Mouse (Mus musculus): Measurements from ENCODE around the gene Rps3. TPM values are rescaled to one million over a fixed set of nuclear protein-coding genes. Genes with fewer than 3 reads are reported as not detected.
A peak's percentile ranks its signal among the peaks of the same experiment; 100 is the strongest.
"Not testable (repeated sequence)": the region's sequence is repeated elsewhere in the genome, so short reads cannot be mapped to it uniquely, and the experiment has no call there.

Gene Rps3
- polyA plus RNA-seq, 1 experiment from 2014 or later = 818 TPM

DNA sequence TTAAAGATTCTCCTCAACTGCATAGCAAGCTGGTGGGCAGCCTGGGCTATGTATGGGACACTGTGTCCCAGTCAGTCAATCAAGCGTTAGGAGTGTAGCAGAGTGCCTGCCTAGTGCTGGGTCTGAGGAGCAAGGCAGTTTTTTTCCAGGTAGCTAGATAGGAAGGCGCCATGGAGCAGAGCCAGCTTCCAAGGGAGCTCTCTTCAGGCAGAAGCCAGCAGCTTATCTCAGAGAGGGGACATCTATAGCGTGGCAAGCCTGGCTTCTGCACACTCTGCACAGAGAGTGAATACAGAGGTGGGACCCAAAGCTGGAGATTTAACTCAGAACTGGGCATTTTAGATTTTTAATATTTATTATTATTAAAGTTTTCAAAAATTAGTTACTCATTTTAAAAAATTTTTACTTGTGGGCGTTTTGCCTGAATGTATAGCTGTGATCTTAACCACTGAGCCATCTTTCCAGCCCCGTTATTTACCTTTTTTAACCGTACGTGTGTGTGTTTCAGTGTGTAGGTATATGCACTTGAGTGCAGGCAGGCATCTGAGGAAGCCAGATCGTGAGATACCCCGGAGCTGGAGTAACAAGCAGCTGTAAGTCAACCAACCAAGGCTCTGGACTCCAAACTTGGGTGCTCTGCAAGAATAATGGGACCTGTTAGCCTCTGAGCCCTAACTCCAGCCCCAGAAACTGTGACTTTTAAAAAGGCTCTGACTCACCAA lies 32.7 kb upstream of the Rps3 start:
- Histone ChIP-seq H3K9ac (ENCODE audit: low read length) (no peak overlapping the region), H3K36me3 (ENCODE audit: control insufficient read depth, insufficient read depth, low read length) (no peaks in the 10 kb centered on the region), H3K4me1 (replicated peaks; ENCODE audit: control insufficient read depth, insufficient read depth, low read length) (peaks cover 8% of the 10 kb centered on the region), H3K4me3 (ENCODE audit: low read length) (no peak overlapping the region), H3K27ac (ENCODE audit: low read length) (no peak overlapping the region), H3K4me2 (ENCODE audit: low read depth, low read length) (no peak overlapping the region), H3K27me3 (ENCODE audit: control insufficient read depth, insufficient read depth, low read depth, low read length) (no peaks in the 10 kb centered on the region), H3K9me3 (ENCODE audit: control insufficient read depth, low read length) (no peaks in the 10 kb centered on the region)
- no peak for ATAC-seq (ENCODE audit: low read depth)
- 66% methylated on average over 9 of the region's 9 CpGs for WGBS

GRCm38 (mm10) chr7:99510087-99510501 lies 26.6 kb upstream of the Rps3 start:
- no peak overlapping the region for H3K4me2 ChIP-seq (ENCODE audit: low read depth, low read length)
- peak; percentile 60; the same call in 1 of the 2 replicates for ATAC-seq (ENCODE audit: low read depth)

DNA sequence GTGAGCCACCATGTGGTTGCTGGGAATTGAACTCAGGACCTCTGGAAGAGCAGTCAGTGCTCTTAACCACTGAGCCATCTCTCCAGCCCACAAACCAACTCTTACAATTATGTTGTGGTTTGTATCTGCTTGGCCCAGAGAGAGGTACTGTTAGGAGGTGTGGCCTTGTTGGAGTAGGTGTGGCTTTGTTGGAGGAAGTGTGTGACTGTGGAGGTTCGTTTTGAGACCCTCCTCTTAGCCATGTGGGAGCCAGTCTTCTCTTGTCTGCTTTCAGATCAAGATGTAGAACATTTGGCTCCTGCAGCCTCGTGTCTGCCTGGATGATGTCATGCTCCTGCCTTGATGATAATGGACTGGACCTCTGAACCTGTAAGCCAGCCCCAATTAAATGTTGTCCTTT lies 24.6 kb upstream of the Rps3 start:
- not testable (repeated sequence) for H3K36me3 ChIP-seq (ENCODE audit: control insufficient read depth, insufficient read depth, low read length); H3K9ac ChIP-seq (ENCODE audit: low read length); H3K27ac ChIP-seq (ENCODE audit: low read length); H3K27me3 ChIP-seq (ENCODE audit: control insufficient read depth, insufficient read depth, low read depth, low read length); H3K4me2 ChIP-seq (ENCODE audit: low read depth, low read length); H3K9me3 ChIP-seq (ENCODE audit: control insufficient read depth, low read length); H3K4me1 ChIP-seq (replicated peaks; ENCODE audit: control insufficient read depth, insufficient read depth, low read length); ATAC-seq (ENCODE audit: low read depth); H3K4me3 ChIP-seq (ENCODE audit: low read length)
- WGBS = 13% methylated on average over 2 of the region's 2 CpGs

More at GRCm38 (mm10) chr7:99510087-99510501, 26.6 kb upstream of the Rps3 start:
- H3K4me1 ChIP-seq (replicated peaks; ENCODE audit: control insufficient read depth, insufficient read depth, low read length) = peaks cover 5% of the 10 kb centered on the region
- no peak overlapping the region for H3K4me3 ChIP-seq (ENCODE audit: low read length)
- H3K27me3 ChIP-seq (ENCODE audit: control insufficient read depth, insufficient read depth, low read depth, low read length) = no peaks in the 10 kb centered on the region
- H3K36me3 ChIP-seq (ENCODE audit: control insufficient read depth, insufficient read depth, low read length) = no peaks in the 10 kb centered on the region
- no peak overlapping the region for H3K9ac ChIP-seq (ENCODE audit: low read length)
- no peak overlapping the region for H3K27ac ChIP-seq (ENCODE audit: low read length)
- WGBS = 9% methylated on average over 8 of the region's 8 CpGs
- 0 out of 2 replicates have a peak, but pooled peaks cover 2% of the 10 kb centered on the region for H3K9me3 ChIP-seq (ENCODE audit: control insufficient read depth, low read length)

DNA sequence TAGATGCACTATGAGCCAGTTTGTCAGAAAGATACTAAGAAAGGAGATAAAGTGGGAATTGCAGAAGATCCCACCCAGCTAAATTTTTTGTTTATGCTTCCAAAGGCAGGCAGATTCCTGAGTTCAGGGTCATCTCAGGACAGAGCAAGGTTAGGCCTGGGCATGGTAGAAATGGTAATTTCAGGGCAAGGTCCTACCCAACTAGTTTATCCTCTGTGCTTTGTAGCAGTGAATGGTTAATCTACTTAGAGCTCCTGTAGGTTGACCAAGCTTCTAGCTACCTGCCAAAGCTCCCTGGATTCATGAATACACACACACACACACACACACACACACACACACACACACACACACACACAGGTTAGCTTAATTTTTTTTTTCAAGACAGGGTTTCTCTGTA lies 21.0 kb upstream of the Rps3 start:
- no peaks in the 10 kb centered on the region for H3K36me3 ChIP-seq (ENCODE audit: control insufficient read depth, insufficient read depth, low read length)
- H3K9me3 ChIP-seq (ENCODE audit: control insufficient read depth, low read length) = 0 out of 2 replicates have a peak, but pooled peaks cover 2% of the 10 kb centered on the region
- peaks cover 3% of the 10 kb centered on the region for H3K4me1 ChIP-seq (replicated peaks; ENCODE audit: control insufficient read depth, insufficient read depth, low read length)
- H3K4me3 ChIP-seq (ENCODE audit: low read length) = no peak overlapping the region
- H3K4me2 ChIP-seq (ENCODE audit: low read depth, low read length) = no peak overlapping the region
- no peaks in the 10 kb centered on the region for H3K27me3 ChIP-seq (ENCODE audit: control insufficient read depth, insufficient read depth, low read depth, low read length)
- no peak for ATAC-seq (ENCODE audit: low read depth)
- no peak overlapping the region for H3K9ac ChIP-seq (ENCODE audit: low read length)
- no peak overlapping the region for H3K27ac ChIP-seq (ENCODE audit: low read length)

- H3K9ac ChIP-seq (ENCODE audit: low read length) = no peak overlapping the region
- no peak overlapping the region for H3K4me3 ChIP-seq (ENCODE audit: low read length)
Observed at GRCm38 (mm10) chr7:99501148-99501547, 17.6 kb upstream of the Rps3 start.

DNA sequence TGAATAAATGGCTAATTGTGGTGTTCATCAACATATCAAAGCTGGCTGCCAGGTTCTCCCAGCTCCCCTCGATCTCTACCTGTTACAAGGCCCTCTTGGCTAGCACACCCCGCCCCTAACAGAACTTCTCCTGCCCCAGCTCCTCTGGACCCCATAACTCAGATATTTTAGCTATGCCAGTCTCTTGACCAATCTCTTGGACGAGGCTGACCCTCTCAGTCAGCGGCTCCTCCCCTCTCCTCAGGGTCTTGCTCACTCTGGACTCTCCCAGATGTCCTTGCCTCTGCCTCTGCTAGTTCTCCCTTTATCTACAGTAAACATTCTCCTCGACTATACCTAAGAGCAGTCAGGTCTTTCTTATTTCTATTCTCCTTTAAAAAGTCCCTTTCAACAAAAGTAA lies 17.1 kb upstream of the Rps3 start:
- Histone ChIP-seq H3K9me3 (ENCODE audit: control insufficient read depth, low read length) (no peaks in the 10 kb centered on the region), H3K4me2 (ENCODE audit: low read depth, low read length) (no peak overlapping the region), H3K4me1 (replicated peaks; ENCODE audit: control insufficient read depth, insufficient read depth, low read length) (peaks cover 3% of the 10 kb centered on the region), H3K36me3 (ENCODE audit: control insufficient read depth, insufficient read depth, low read length) (no peaks in the 10 kb centered on the region), H3K9ac (ENCODE audit: low read length) (no peak overlapping the region), H3K27ac (ENCODE audit: low read length) (no peak overlapping the region), H3K4me3 (ENCODE audit: low read length) (no peak overlapping the region), H3K27me3 (ENCODE audit: control insufficient read depth, insufficient read depth, low read depth, low read length) (no peaks in the 10 kb centered on the region)
- WGBS = 21% methylated on average over 5 of the region's 5 CpGs
- peak; percentile 47; the same call in 1 of the 2 replicates for ATAC-seq (ENCODE audit: low read depth)

More at GRCm38 (mm10) chr7:99501148-99501547, 17.6 kb upstream of the Rps3 start:
- Histone ChIP-seq H3K36me3 (ENCODE audit: control insufficient read depth, insufficient read depth, low read length) (no peaks in the 10 kb centered on the region), H3K27ac (ENCODE audit: low read length) (no peak overlapping the region), H3K4me1 (replicated peaks; ENCODE audit: control insufficient read depth, insufficient read depth, low read length) (peaks cover 3% of the 10 kb centered on the region), H3K9me3 (ENCODE audit: control insufficient read depth, low read length) (no peaks in the 10 kb centered on the region), H3K4me2 (ENCODE audit: low read depth, low read length) (no peak overlapping the region), H3K27me3 (ENCODE audit: control insufficient read depth, insufficient read depth, low read depth, low read length) (no peaks in the 10 kb centered on the region)
- ATAC-seq (ENCODE audit: low read depth) = no peak
- 41% methylated on average over 1 of the region's 1 CpGs for WGBS

- Histone ChIP-seq H3K4me1 (replicated peaks; ENCODE audit: control insufficient read depth, insufficient read depth, low read length) (peaks cover 3% of the 10 kb centered on the region), H3K4me3 (ENCODE audit: low read length) (no peak overlapping the region), H3K27ac (ENCODE audit: low read length) (no peak overlapping the region), H3K9ac (ENCODE audit: low read length) (no peak overlapping the region), H3K36me3 (ENCODE audit: control insufficient read depth, insufficient read depth, low read length) (no peaks in the 10 kb centered on the region), H3K9me3 (ENCODE audit: control insufficient read depth, low read length) (no peaks in the 10 kb centered on the region), H3K27me3 (ENCODE audit: control insufficient read depth, insufficient read depth, low read depth, low read length) (no peaks in the 10 kb centered on the region), H3K4me2 (ENCODE audit: low read depth, low read length) (no peak overlapping the region)
- WGBS = under 1% methylated on average over 8 of the region's 8 CpGs
- peak; percentile 93 for ATAC-seq (ENCODE audit: low read depth)
Observed at GRCm38 (mm10) chr7:99500201-99500600, 16.7 kb upstream of the Rps3 start.

DNA sequence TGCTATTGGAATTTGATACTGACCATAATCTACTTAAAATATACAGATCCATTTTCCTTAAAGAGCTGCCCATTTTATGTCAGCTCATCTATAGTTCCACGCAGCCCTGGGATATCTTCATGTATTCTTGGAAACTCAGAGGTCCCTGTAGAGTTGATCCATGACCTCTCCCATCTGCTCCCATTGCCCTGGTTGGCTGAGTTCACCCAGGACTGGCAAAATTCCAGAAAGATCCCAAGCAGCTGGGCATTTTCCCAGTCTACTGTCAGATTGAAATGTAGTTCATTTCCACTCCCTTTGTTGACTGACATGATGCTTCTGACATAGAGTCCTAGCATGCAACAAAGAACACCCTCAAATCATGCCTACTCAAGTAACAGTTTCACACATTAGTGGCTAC lies 15.6 kb upstream of the Rps3 start:
- Histone ChIP-seq H3K36me3 (ENCODE audit: control insufficient read depth, insufficient read depth, low read length) (no peaks in the 10 kb centered on the region), H3K4me3 (ENCODE audit: low read length) (no peak overlapping the region), H3K4me1 (replicated peaks; ENCODE audit: control insufficient read depth, insufficient read depth, low read length) (peaks cover 3% of the 10 kb centered on the region), H3K27me3 (ENCODE audit: control insufficient read depth, insufficient read depth, low read depth, low read length) (no peaks in the 10 kb centered on the region), H3K27ac (ENCODE audit: low read length) (no peak overlapping the region), H3K9me3 (ENCODE audit: control insufficient read depth, low read length) (no peaks in the 10 kb centered on the region), H3K9ac (ENCODE audit: low read length) (no peak overlapping the region), H3K4me2 (ENCODE audit: low read depth, low read length) (no peak overlapping the region)
- 34% methylated on average over 1 of the region's 1 CpGs for WGBS
- peak; percentile 56 for ATAC-seq (ENCODE audit: low read depth)

GRCm38 (mm10) chr7:99489708-99490107 lies 6.2 kb upstream of the Rps3 start:
- no peaks in the 10 kb centered on the region for H3K27me3 ChIP-seq (ENCODE audit: control insufficient read depth, insufficient read depth, low read depth, low read length)
- H3K36me3 ChIP-seq (ENCODE audit: control insufficient read depth, insufficient read depth, low read length) = no peaks in the 10 kb centered on the region
- 62% methylated on average over 5 of the region's 5 CpGs for WGBS
- no peak for ATAC-seq (ENCODE audit: low read depth)
- H3K9me3 ChIP-seq (ENCODE audit: control insufficient read depth, low read length) = no peaks in the 10 kb centered on the region
- no peaks in the 10 kb centered on the region for H3K4me1 ChIP-seq (replicated peaks; ENCODE audit: control insufficient read depth, insufficient read depth, low read length)
- no peak overlapping the region for H3K9ac ChIP-seq (ENCODE audit: low read length)
- no peak overlapping the region for H3K27ac ChIP-seq (ENCODE audit: low read length)
- no peak overlapping the region for H3K4me2 ChIP-seq (ENCODE audit: low read depth, low read length)
- H3K4me3 ChIP-seq (ENCODE audit: low read length) = no peak overlapping the region

All from lung, embryonic 16.5 days (tissue).